Mouse (Mus musculus): ENCODE measurements around the gene Pla2g6. TPM values are rescaled to one million over a fixed set of nuclear protein-coding genes. Genes with fewer than 3 reads are reported as not detected.
A peak's percentile ranks its signal among the peaks of the same experiment; 100 is the strongest.

Pla2g6 gene
- polyA plus RNA-seq, 1 experiment from 2014 or later: 22.4 TPM

- Histone ChIP-seq H3K27me3 (ENCODE audit: control insufficient read depth, insufficient read depth, low read depth, low read length) (no peaks in the 10 kb centered on the region), H3K36me3 (ENCODE audit: control insufficient read depth, insufficient read depth, low read length) (no peaks in the 10 kb centered on the region), H3K9ac (ENCODE audit: low read length) (no peak overlapping the region), H3K4me3 (ENCODE audit: low read length) (no peak overlapping the region), H3K4me1 (replicated peaks; ENCODE audit: control insufficient read depth, insufficient read depth, low read length) (peaks cover 7% of the 10 kb centered on the region; the same call in 1 of the 2 replicates), H3K9me3 (ENCODE audit: control insufficient read depth, low read length) (no peaks in the 10 kb centered on the region), H3K27ac (ENCODE audit: low read length) (no peak overlapping the region), H3K4me2 (ENCODE audit: low read depth, low read length) (no peak overlapping the region)
- ATAC-seq (ENCODE audit: low read depth): no peak
- WGBS: 31% methylated on average over 6 of the region's 6 CpGs
These were observed 48.0 kb downstream of the Pla2g6 start for GRCm38 (mm10) chr15:79280209-79280608.

- no peaks in the 10 kb centered on the region for H3K27me3 ChIP-seq (ENCODE audit: control insufficient read depth, insufficient read depth, low read depth, low read length)
- no peaks in the 10 kb centered on the region for H3K9me3 ChIP-seq (ENCODE audit: control insufficient read depth, low read length)
- no peak overlapping the region for H3K9ac ChIP-seq (ENCODE audit: low read length)
- peak; percentile 21; the same call in 1 of the 2 replicates for ATAC-seq (ENCODE audit: low read depth)
- peaks cover 5% of the 10 kb centered on the region; the same call in 1 of the 2 replicates for H3K4me1 ChIP-seq (replicated peaks; ENCODE audit: control insufficient read depth, insufficient read depth, low read length)
- H3K4me3 ChIP-seq (ENCODE audit: low read length): no peak overlapping the region
- no peaks in the 10 kb centered on the region for H3K36me3 ChIP-seq (ENCODE audit: control insufficient read depth, insufficient read depth, low read length)
- H3K4me2 ChIP-seq (ENCODE audit: low read depth, low read length): no peak overlapping the region
- no peak overlapping the region for H3K27ac ChIP-seq (ENCODE audit: low read length)
- WGBS: 41% methylated on average over 10 of the region's 10 CpGs
These were observed 50.5 kb downstream of the Pla2g6 start for GRCm38 (mm10) chr15:79277728-79278127.

- Histone ChIP-seq H3K4me1 (replicated peaks; ENCODE audit: control insufficient read depth, insufficient read depth, low read length) (peaks cover 7% of the 10 kb centered on the region; the same call in 1 of the 2 replicates), H3K36me3 (ENCODE audit: control insufficient read depth, insufficient read depth, low read length) (no peaks in the 10 kb centered on the region), H3K4me2 (ENCODE audit: low read depth, low read length) (no peak overlapping the region), H3K9me3 (ENCODE audit: control insufficient read depth, low read length) (no peaks in the 10 kb centered on the region), H3K4me3 (ENCODE audit: low read length) (no peak overlapping the region), H3K27me3 (ENCODE audit: control insufficient read depth, insufficient read depth, low read depth, low read length) (peaks cover 2% of the 10 kb centered on the region), H3K27ac (ENCODE audit: low read length) (no peak overlapping the region), H3K9ac (ENCODE audit: low read length) (no peak overlapping the region)
- WGBS: 46% methylated on average over 10 of the region's 10 CpGs
- no peak for ATAC-seq (ENCODE audit: low read depth)
These were observed 55.2 kb downstream of the Pla2g6 start for GRCm38 (mm10) chr15:79273020-79273419.

GRCm38 (mm10) chr15:79271124-79271746 lies 57.0 kb downstream of the Pla2g6 start:
- Histone ChIP-seq H3K9ac (ENCODE audit: low read length) (peak overlapping the region; percentile 53), H3K27me3 (ENCODE audit: control insufficient read depth, insufficient read depth, low read depth, low read length) (peaks cover 4% of the 10 kb centered on the region), H3K9me3 (ENCODE audit: control insufficient read depth, low read length) (no peaks in the 10 kb centered on the region), H3K4me1 (replicated peaks; ENCODE audit: control insufficient read depth, insufficient read depth, low read length) (peaks cover 7% of the 10 kb centered on the region; the same call in 1 of the 2 replicates), H3K27ac (ENCODE audit: low read length) (no peak overlapping the region), H3K36me3 (ENCODE audit: control insufficient read depth, insufficient read depth, low read length) (no peaks in the 10 kb centered on the region), H3K4me2 (ENCODE audit: low read depth, low read length) (peak overlapping the region; percentile 71), H3K4me3 (ENCODE audit: low read length) (peak overlapping the region; percentile 40)
- WGBS: 12% methylated on average over 17 of the region's 17 CpGs
- peak; percentile 11; the same call in 1 of the 2 replicates for ATAC-seq (ENCODE audit: low read depth)

- H3K36me3 ChIP-seq (ENCODE audit: control insufficient read depth, insufficient read depth, low read length): no peaks in the 10 kb centered on the region
- H3K4me3 ChIP-seq (ENCODE audit: low read length): peak overlapping the region; percentile 40
- peaks cover 7% of the 10 kb centered on the region; the same call in 1 of the 2 replicates for H3K4me1 ChIP-seq (replicated peaks; ENCODE audit: control insufficient read depth, insufficient read depth, low read length)
- H3K27me3 ChIP-seq (ENCODE audit: control insufficient read depth, insufficient read depth, low read depth, low read length): peaks cover 4% of the 10 kb centered on the region
- no peaks in the 10 kb centered on the region for H3K9me3 ChIP-seq (ENCODE audit: control insufficient read depth, low read length)
- H3K9ac ChIP-seq (ENCODE audit: low read length): peak overlapping the region; percentile 53
- H3K4me2 ChIP-seq (ENCODE audit: low read depth, low read length): peak overlapping the region; percentile 71
- peak; percentile 82 for ATAC-seq (ENCODE audit: low read depth)
- WGBS: 2% methylated on average over 33 of the region's 33 CpGs
- peak overlapping the region; percentile 53; the same call in 1 of the 2 replicates for H3K27ac ChIP-seq (ENCODE audit: low read length)
These were observed 57.7 kb downstream of the Pla2g6 start for GRCm38 (mm10) chr15:79270317-79271123.

GRCm38 (mm10) chr15:79268521-79268920 lies 59.7 kb downstream of the Pla2g6 start:
- no peak for ATAC-seq (ENCODE audit: low read depth)
- H3K27me3 ChIP-seq (ENCODE audit: control insufficient read depth, insufficient read depth, low read depth, low read length): peaks cover 4% of the 10 kb centered on the region

GRCm38 (mm10) chr15:79265384-79265783 lies 62.8 kb downstream of the Pla2g6 start:
- ATAC-seq (ENCODE audit: low read depth): no peak

More at GRCm38 (mm10) chr15:79268521-79268920, 59.7 kb downstream of the Pla2g6 start:
- 16% methylated on average over 1 of the region's 1 CpGs for WGBS
- Histone ChIP-seq H3K36me3 (ENCODE audit: control insufficient read depth, insufficient read depth, low read length) (no peaks in the 10 kb centered on the region), H3K9me3 (ENCODE audit: control insufficient read depth, low read length) (no peaks in the 10 kb centered on the region), H3K9ac (ENCODE audit: low read length) (no peak overlapping the region), H3K4me1 (replicated peaks; ENCODE audit: control insufficient read depth, insufficient read depth, low read length) (peaks cover 7% of the 10 kb centered on the region; the same call in 1 of the 2 replicates), H3K27ac (ENCODE audit: low read length) (no peak overlapping the region), H3K4me3 (ENCODE audit: low read length) (no peak overlapping the region), H3K4me2 (ENCODE audit: low read depth, low read length) (no peak overlapping the region)

GRCm38 (mm10) chr15:79263726-79264125 lies 64.5 kb downstream of the Pla2g6 start:
- Histone ChIP-seq H3K4me2 (ENCODE audit: low read depth, low read length) (no peak overlapping the region), H3K9ac (ENCODE audit: low read length) (no peak overlapping the region), H3K27ac (ENCODE audit: low read length) (no peak overlapping the region), H3K27me3 (ENCODE audit: control insufficient read depth, insufficient read depth, low read depth, low read length) (peaks cover 40% of the 10 kb centered on the region), H3K4me3 (ENCODE audit: low read length) (no peak overlapping the region), H3K36me3 (ENCODE audit: control insufficient read depth, insufficient read depth, low read length) (no peaks in the 10 kb centered on the region), H3K9me3 (ENCODE audit: control insufficient read depth, low read length) (no peaks in the 10 kb centered on the region), H3K4me1 (replicated peaks; ENCODE audit: control insufficient read depth, insufficient read depth, low read length) (peaks cover 17% of the 10 kb centered on the region)
- ATAC-seq (ENCODE audit: low read depth): no peak
- 87% methylated on average over 6 of the region's 6 CpGs for WGBS

More at GRCm38 (mm10) chr15:79265384-79265783, 62.8 kb downstream of the Pla2g6 start:
- Histone ChIP-seq H3K27me3 (ENCODE audit: control insufficient read depth, insufficient read depth, low read depth, low read length) (peaks cover 28% of the 10 kb centered on the region), H3K27ac (ENCODE audit: low read length) (no peak overlapping the region), H3K9me3 (ENCODE audit: control insufficient read depth, low read length) (no peaks in the 10 kb centered on the region), H3K4me1 (replicated peaks; ENCODE audit: control insufficient read depth, insufficient read depth, low read length) (peaks cover 18% of the 10 kb centered on the region), H3K4me2 (ENCODE audit: low read depth, low read length) (no peak overlapping the region), H3K4me3 (ENCODE audit: low read length) (no peak overlapping the region), H3K36me3 (ENCODE audit: control insufficient read depth, insufficient read depth, low read length) (no peaks in the 10 kb centered on the region), H3K9ac (ENCODE audit: low read length) (no peak overlapping the region)
- WGBS: 50% methylated on average over 4 of the region's 4 CpGs

GRCm38 (mm10) chr15:79262786-79263309 lies 65.3 kb downstream of the Pla2g6 start:
- H3K36me3 ChIP-seq (ENCODE audit: control insufficient read depth, insufficient read depth, low read length): no peaks in the 10 kb centered on the region
- WGBS: 86% methylated on average over 3 of the region's 3 CpGs
- ATAC-seq (ENCODE audit: low read depth): no peak

More at GRCm38 (mm10) chr15:79262786-79263309, 65.3 kb downstream of the Pla2g6 start:
- H3K27me3 ChIP-seq (ENCODE audit: control insufficient read depth, insufficient read depth, low read depth, low read length): peaks cover 40% of the 10 kb centered on the region
- no peak overlapping the region for H3K27ac ChIP-seq (ENCODE audit: low read length)
- H3K9me3 ChIP-seq (ENCODE audit: control insufficient read depth, low read length): no peaks in the 10 kb centered on the region
- no peak overlapping the region for H3K4me2 ChIP-seq (ENCODE audit: low read depth, low read length)
- H3K4me3 ChIP-seq (ENCODE audit: low read length): no peak overlapping the region
- no peak overlapping the region for H3K9ac ChIP-seq (ENCODE audit: low read length)
- peaks cover 17% of the 10 kb centered on the region for H3K4me1 ChIP-seq (replicated peaks; ENCODE audit: control insufficient read depth, insufficient read depth, low read length)
